Mouse (Mus musculus) gastrocnemius, adult 2 months (tissue): Measurements from ENCODE around the gene Ank3. TPM values are rescaled to one million over a fixed set of nuclear protein-coding genes. Genes with fewer than 3 reads are reported as not detected.
"Not testable (repeated sequence)": the region's sequence is repeated elsewhere in the genome, so short reads cannot be mapped to it uniquely, and the experiment has no call there.

Experiments
- DNase-seq: peaks from one replicate; pipeline ENCODE4 v3.0.0; 2022
- H3K27ac ChIP-seq: fragments of 200-600 bp; 2 replicates; pipeline ENCODE4 v1.8.1; 2022; ENCODE audit warnings: mild to moderate bottlenecking
- H3K4me3 ChIP-seq: fragments of 200-600 bp; 2 replicates; pipeline ENCODE4 v1.8.1; 2022; ENCODE audit warnings: mild to moderate bottlenecking, moderate library complexity
- CTCF ChIP-seq: fragments of 200-600 bp; IDR thresholded peaks from 2 replicates; pipeline ENCODE4 v1.8.1; 2022; ENCODE audit warnings: antibody characterized with exemption, mild to moderate bottlenecking, moderate library complexity
- intact Hi-C: fragments of 180-260 bp; cut with DNase I; formaldehyde crosslinking; loops from one replicate; pipeline ENCODE4 v1.15.1; 2025
- total RNA-seq, 2 experiments: library from RNA; stranded (reverse); gene quantifications; 2 replicates each; pipeline ENCODE4 v1.2.3; 2021

The Ank3 gene
- total RNA-seq, 2 experiments from 2014 or later, result 97.9 to 110 TPM

GRCm38 (mm10) chr10:69898821-69899220 is 500.2 kb downstream of the Ank3 start:
- intact Hi-C loops, result no loop called here
- no peak for TF ChIP-seq CTCF
- DNase-seq, result no peak
- Histone ChIP-seq H3K4me3 (no peak overlapping the region), H3K27ac (no peak overlapping the region)

GRCm38 (mm10) chr10:69899788-69900187 is 501.2 kb downstream of the Ank3 start:
- intact Hi-C loops, result no loop called here
- no peak for DNase-seq
- Histone ChIP-seq H3K27ac (no peak overlapping the region), H3K4me3 (no peak overlapping the region)
- TF ChIP-seq CTCF, result no peak

- DNase-seq, result no peak
- H3K4me3 ChIP-seq, result no peak overlapping the region
- no peak for TF ChIP-seq CTCF
- intact Hi-C loops, result no loop called here
- H3K27ac ChIP-seq, result no peak overlapping the region
These were observed 503.5 kb downstream of the Ank3 start for GRCm38 (mm10) chr10:69902024-69902423.

GRCm38 (mm10) chr10:69904321-69904720 is 505.7 kb downstream of the Ank3 start:
- TF ChIP-seq CTCF, result no peak
- DNase-seq, result no peak
- intact Hi-C loops, result no loop called here

GRCm38 (mm10) chr10:69907795-69908764 is 509.5 kb downstream of the Ank3 start:
- Histone ChIP-seq H3K4me3 (no peak overlapping the region), H3K27ac (no peak overlapping the region; the same call in 1 of the 2 replicates)
- no peak for DNase-seq
- intact Hi-C loops, result no loop called here
- no peak for TF ChIP-seq CTCF

More at GRCm38 (mm10) chr10:69904321-69904720, 505.7 kb downstream of the Ank3 start:
- H3K27ac ChIP-seq, result no peak overlapping the region
- no peak overlapping the region for H3K4me3 ChIP-seq

GRCm38 (mm10) chr10:69909856-69910255 is 511.3 kb downstream of the Ank3 start:
- DNase-seq, result no peak
- Histone ChIP-seq H3K27ac (peak overlapping the region; percentile 65), H3K4me3 (no peak overlapping the region)
- intact Hi-C loops, result loop anchor here (10.0 kb wide), 1 partner anchor 55 kb away; no protein-coding TSS in a partner anchor
- no peak for TF ChIP-seq CTCF

- not testable (repeated sequence) for H3K4me3 ChIP-seq
- intact Hi-C loops, result loop anchor here (10.0 kb wide), 1 partner anchor 54 kb away; no protein-coding TSS in a partner anchor
- peak overlapping the region; percentile 65 for H3K27ac ChIP-seq
- DNase-seq, result peak; percentile 74
These were observed 511.7 kb downstream of the Ank3 start for GRCm38 (mm10) chr10:69910304-69910703.

- peak overlapping the region; percentile 65; the same call in 1 of the 2 replicates for H3K27ac ChIP-seq
- not testable (repeated sequence) for H3K4me3 ChIP-seq, DNase-seq
- intact Hi-C loops, result loop anchor here (10.0 kb wide), 1 partner anchor 54 kb away; no protein-coding TSS in a partner anchor
These were observed 512.2 kb downstream of the Ank3 start for GRCm38 (mm10) chr10:69910726-69911125.

- Histone ChIP-seq H3K4me3 (no peak overlapping the region), H3K27ac (peak overlapping the region; percentile 79)
- DNase-seq, result no peak
- no peak for TF ChIP-seq CTCF
- intact Hi-C loops, result loop anchor here (10.0 kb wide), 1 partner anchor 49 kb away; no protein-coding TSS in a partner anchor
These were observed 517.0 kb downstream of the Ank3 start for GRCm38 (mm10) chr10:69915566-69915965.

GRCm38 (mm10) chr10:69916205-69916604 is 517.6 kb downstream of the Ank3 start:
- no peak for TF ChIP-seq CTCF
- intact Hi-C loops, result loop anchor here (10.0 kb wide), 1 partner anchor 49 kb away; no protein-coding TSS in a partner anchor
- H3K27ac ChIP-seq, result peak overlapping the region; percentile 79
- DNase-seq, result no peak
- H3K4me3 ChIP-seq, result no peak overlapping the region

GRCm38 (mm10) chr10:69916689-69917435 is 518.3 kb downstream of the Ank3 start:
- intact Hi-C loops, result loop anchor here (10.0 kb wide), 1 partner anchor 48 kb away; no protein-coding TSS in a partner anchor
- Histone ChIP-seq H3K4me3 (no peak overlapping the region; the same call in 1 of the 2 replicates), H3K27ac (peak overlapping the region; percentile 79)
- DNase-seq, result peak; percentile 82
- TF ChIP-seq CTCF, result no peak

GRCm38 (mm10) chr10:69917711-69918110 is 519.1 kb downstream of the Ank3 start:
- no peak for DNase-seq
- intact Hi-C loops, result loop anchor here (10.0 kb wide), 1 partner anchor 47 kb away; no protein-coding TSS in a partner anchor
- Histone ChIP-seq H3K4me3 (no peak overlapping the region), H3K27ac (peak overlapping the region; percentile 3)
- no peak for TF ChIP-seq CTCF
